Mouse (Mus musculus): ENCODE measurements around the gene Pitx2. TPM values are rescaled to one million over a fixed set of nuclear protein-coding genes. Genes with fewer than 3 reads are reported as not detected.

The Pitx2 gene
- polyA plus RNA-seq, 1 experiment = 2.1 TPM

DNA sequence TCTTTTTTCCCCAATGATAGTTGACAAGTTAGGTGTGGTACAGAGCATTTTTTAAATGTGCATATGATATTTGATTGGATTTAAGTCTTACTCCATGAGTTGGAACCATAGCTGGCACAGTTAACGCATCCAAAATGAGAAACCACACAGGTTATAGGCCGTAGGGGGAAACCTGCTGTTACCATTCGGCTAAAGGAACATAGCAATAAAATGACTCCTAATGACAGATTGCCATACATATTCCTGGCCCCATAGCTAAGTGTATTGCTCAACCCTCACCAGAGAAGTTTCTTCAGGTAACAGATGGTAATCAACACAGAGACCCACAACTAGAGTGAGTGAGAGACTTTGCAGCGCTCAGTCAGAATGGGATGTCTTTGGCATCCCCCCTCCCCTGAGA is 27.9 kb upstream of the Pitx2 start:
- Histone ChIP-seq H3K4me1 (ENCODE audit: control insufficient read depth, insufficient read depth, low read length) (no peaks in the 10 kb centered on the region), H3K4me3 (replicated peaks; ENCODE audit: extremely low read depth, low read depth, low read length) (no peak overlapping the region)
- no peak for TF ChIP-seq POLR2A (IDR thresholded peaks at IDR 0.05; ENCODE audit: borderline replicate concordance, extremely low read depth, low read depth, low read length)
- no peak for TF ChIP-seq CTCF (IDR thresholded peaks at IDR 0.05; ENCODE audit: insufficient read depth, low read length)
- DNase-seq = no peak
- 95% methylated on average over 4 of the region's 4 CpGs for WGBS

GRCm38 (mm10) chr3:129194436-129194835 is 5.2 kb upstream of the Pitx2 start:
- no peak overlapping the region for H3K4me3 ChIP-seq (replicated peaks; ENCODE audit: extremely low read depth, low read depth, low read length)
- no peaks in the 10 kb centered on the region for H3K4me1 ChIP-seq (ENCODE audit: control insufficient read depth, insufficient read depth, low read length)
- no peak for TF ChIP-seq POLR2A (IDR thresholded peaks at IDR 0.05; ENCODE audit: borderline replicate concordance, extremely low read depth, low read depth, low read length)
- 10% methylated on average over 12 of the region's 12 CpGs for WGBS
- no peak for DNase-seq

- DNase-seq = no peak
- 5% methylated on average over 16 of the region's 16 CpGs for WGBS
- no peaks in the 10 kb centered on the region for H3K4me1 ChIP-seq (ENCODE audit: control insufficient read depth, insufficient read depth, low read length)
- no peak for TF ChIP-seq POLR2A (IDR thresholded peaks at IDR 0.05; ENCODE audit: borderline replicate concordance, extremely low read depth, low read depth, low read length)
- no peak for TF ChIP-seq CTCF (IDR thresholded peaks at IDR 0.05; ENCODE audit: insufficient read depth, low read length)
- no peak overlapping the region for H3K4me3 ChIP-seq (replicated peaks; ENCODE audit: extremely low read depth, low read depth, low read length)
Measured at GRCm38 (mm10) chr3:129195036-129195435, 4.6 kb upstream of the Pitx2 start.

DNA sequence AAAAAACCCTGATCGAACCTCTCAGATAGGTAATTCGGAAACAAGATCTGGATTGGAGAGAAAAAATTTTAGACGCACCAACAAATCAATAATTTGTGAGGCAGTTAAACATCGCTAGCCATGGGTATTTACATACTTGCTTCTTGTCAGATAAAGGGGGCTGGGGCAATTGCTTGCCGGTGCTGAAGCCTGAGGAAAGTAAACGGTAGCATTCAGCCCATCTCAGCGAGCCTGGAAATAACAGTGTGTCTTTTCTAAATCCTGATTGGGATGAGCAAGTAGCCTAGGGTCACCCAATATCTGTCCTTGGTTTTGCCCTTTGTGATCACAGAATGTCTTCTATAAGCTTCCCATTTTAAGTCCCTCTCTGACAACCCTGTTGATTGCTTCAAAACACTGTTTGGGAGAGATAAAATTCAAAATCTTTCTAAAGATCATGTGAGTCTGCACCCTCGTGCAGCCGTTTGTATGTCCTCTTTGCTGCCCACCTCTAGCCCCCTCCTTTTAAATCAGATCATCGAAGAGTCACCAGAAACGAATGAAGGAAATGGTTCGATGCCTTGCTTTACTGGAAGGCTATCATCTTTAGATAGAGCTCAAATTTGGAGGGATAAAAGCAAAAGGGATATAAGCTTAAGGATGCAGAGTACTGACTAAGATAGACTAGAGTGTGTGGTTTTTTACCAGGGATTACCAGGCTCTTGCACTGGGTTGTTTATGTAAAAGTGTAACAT is 3.7 kb upstream of the Pitx2 start:
- WGBS = 10% methylated on average over 12 of the region's 12 CpGs
- no peaks in the 10 kb centered on the region for H3K4me1 ChIP-seq (ENCODE audit: control insufficient read depth, insufficient read depth, low read length)
- TF ChIP-seq POLR2A (IDR thresholded peaks at IDR 0.05; ENCODE audit: borderline replicate concordance, extremely low read depth, low read depth, low read length) = no peak
- TF ChIP-seq CTCF (IDR thresholded peaks at IDR 0.05; ENCODE audit: insufficient read depth, low read length) = no peak
- H3K4me3 ChIP-seq (replicated peaks; ENCODE audit: extremely low read depth, low read depth, low read length) = no peak overlapping the region
- DNase-seq = no peak

GRCm38 (mm10) chr3:129196550-129196919 is 3.1 kb upstream of the Pitx2 start:
- no peak overlapping the region for H3K4me3 ChIP-seq (replicated peaks; ENCODE audit: extremely low read depth, low read depth, low read length)
- WGBS = 5% methylated on average over 10 of the region's 10 CpGs

GRCm38 (mm10) chr3:129197035-129197434 is 2.6 kb upstream of the Pitx2 start:
- no peak for DNase-seq
- Histone ChIP-seq H3K4me3 (replicated peaks; ENCODE audit: extremely low read depth, low read depth, low read length) (no peak overlapping the region), H3K4me1 (ENCODE audit: control insufficient read depth, insufficient read depth, low read length) (no peaks in the 10 kb centered on the region)
- 3% methylated on average over 13 of the region's 13 CpGs for WGBS
- no peak for TF ChIP-seq POLR2A (IDR thresholded peaks at IDR 0.05; ENCODE audit: borderline replicate concordance, extremely low read depth, low read depth, low read length)
- TF ChIP-seq CTCF (IDR thresholded peaks at IDR 0.05; ENCODE audit: insufficient read depth, low read length) = no peak

More at GRCm38 (mm10) chr3:129196550-129196919, 3.1 kb upstream of the Pitx2 start:
- H3K4me1 ChIP-seq (ENCODE audit: control insufficient read depth, insufficient read depth, low read length) = no peaks in the 10 kb centered on the region
- TF ChIP-seq POLR2A (IDR thresholded peaks at IDR 0.05; ENCODE audit: borderline replicate concordance, extremely low read depth, low read depth, low read length) = no peak
- no peak for TF ChIP-seq CTCF (IDR thresholded peaks at IDR 0.05; ENCODE audit: insufficient read depth, low read length)
- DNase-seq = no peak

DNA sequence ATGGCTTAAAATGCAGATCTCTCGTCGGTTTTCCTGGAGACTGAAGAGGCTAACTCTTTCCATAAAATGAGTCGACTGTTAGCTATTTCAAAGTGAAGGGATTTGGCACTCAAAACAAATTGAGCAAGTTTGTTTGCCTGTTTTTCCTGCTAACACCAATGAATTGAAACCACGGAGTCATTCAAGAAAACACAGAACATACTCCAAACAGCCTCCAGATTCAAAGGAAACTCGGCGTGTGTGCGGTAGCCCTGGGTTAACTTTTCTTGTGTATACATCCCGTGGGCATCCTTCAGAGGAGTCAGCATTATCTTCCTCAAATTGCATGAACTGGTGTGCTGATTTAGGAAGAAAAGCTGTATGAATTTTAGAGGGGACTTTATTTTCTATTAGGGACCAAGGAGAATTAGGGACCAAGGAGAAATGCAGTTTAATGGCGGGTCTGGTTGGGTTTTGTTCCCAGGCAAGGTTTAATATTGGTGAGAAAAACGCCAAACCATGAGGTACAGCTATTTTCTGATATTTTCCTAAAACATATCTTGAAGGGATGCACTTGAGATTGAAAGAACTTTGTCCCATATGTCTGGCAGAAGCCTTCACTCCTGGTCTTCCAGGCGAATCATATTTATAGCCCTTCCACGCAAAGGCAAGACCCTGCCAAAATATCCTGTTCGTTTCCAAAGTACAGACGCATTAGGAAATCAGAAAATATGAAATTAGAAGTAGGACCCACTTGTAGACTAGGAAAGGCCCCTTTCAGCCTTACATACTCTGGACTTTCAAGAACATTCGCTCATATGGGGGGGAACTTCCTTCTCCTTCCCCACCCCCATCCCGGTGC is 1.7 kb upstream of the Pitx2 start:
- H3K4me1 ChIP-seq (ENCODE audit: control insufficient read depth, insufficient read depth, low read length) = no peaks in the 10 kb centered on the region
- 10% methylated on average over 16 of the region's 16 CpGs for WGBS
- no peak for DNase-seq
- no peak overlapping the region for H3K4me3 ChIP-seq (replicated peaks; ENCODE audit: extremely low read depth, low read depth, low read length)
- TF ChIP-seq CTCF (IDR thresholded peaks at IDR 0.05; ENCODE audit: insufficient read depth, low read length) = no peak
- TF ChIP-seq POLR2A (IDR thresholded peaks at IDR 0.05; ENCODE audit: borderline replicate concordance, extremely low read depth, low read depth, low read length) = no peak

DNA sequence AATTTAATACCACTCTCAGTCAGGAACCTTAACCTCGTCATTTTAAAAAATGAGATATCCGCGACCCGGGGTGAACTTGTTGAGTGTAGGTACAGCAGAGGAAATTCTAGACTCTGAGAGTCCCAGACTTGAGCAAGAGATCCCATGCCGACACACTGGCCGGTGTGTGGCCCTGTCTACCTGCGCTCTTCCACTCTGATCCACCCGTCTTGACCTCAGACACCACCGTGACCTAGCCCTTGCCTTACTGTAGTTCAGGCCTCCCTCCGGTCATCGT is 1.1 kb upstream of the Pitx2 start:
- 8% methylated on average over 11 of the region's 11 CpGs for WGBS
- TF ChIP-seq POLR2A (IDR thresholded peaks at IDR 0.05; ENCODE audit: borderline replicate concordance, extremely low read depth, low read depth, low read length) = no peak
- TF ChIP-seq CTCF (IDR thresholded peaks at IDR 0.05; ENCODE audit: insufficient read depth, low read length) = no peak
- no peak for DNase-seq
- H3K4me1 ChIP-seq (ENCODE audit: control insufficient read depth, insufficient read depth, low read length) = no peaks in the 10 kb centered on the region
- no peak overlapping the region for H3K4me3 ChIP-seq (replicated peaks; ENCODE audit: extremely low read depth, low read depth, low read length)

DNA sequence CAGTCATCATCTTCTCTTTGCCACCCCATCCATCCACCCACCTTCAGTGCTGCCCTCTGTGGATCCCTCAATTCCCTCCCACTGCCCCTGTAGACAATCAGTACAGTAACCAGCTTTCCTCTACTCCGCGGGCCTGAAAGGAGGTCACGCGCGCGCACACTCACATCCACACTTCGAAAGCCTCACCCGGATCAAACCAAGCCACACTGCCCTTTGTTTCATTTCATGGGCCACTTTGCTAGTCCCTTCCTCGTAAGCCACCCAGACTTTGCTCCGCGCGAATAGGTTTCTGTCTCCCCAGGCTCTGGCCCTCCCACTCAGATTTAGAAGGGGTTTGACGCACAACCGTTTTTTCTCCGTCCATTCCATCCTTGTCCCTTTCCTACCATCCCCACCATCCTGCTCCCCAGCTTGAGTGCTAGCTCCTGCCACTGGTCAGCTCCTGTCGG is 494 bp upstream of the Pitx2 start:
- Histone ChIP-seq H3K4me3 (replicated peaks; ENCODE audit: extremely low read depth, low read depth, low read length) (no peak overlapping the region), H3K4me1 (ENCODE audit: control insufficient read depth, insufficient read depth, low read length) (no peaks in the 10 kb centered on the region)
- no peak for TF ChIP-seq CTCF (IDR thresholded peaks at IDR 0.05; ENCODE audit: insufficient read depth, low read length)
- TF ChIP-seq POLR2A (IDR thresholded peaks at IDR 0.05; ENCODE audit: borderline replicate concordance, extremely low read depth, low read depth, low read length) = no peak
- WGBS = 2% methylated on average over 16 of the region's 16 CpGs
- DNase-seq = no peak

DNA sequence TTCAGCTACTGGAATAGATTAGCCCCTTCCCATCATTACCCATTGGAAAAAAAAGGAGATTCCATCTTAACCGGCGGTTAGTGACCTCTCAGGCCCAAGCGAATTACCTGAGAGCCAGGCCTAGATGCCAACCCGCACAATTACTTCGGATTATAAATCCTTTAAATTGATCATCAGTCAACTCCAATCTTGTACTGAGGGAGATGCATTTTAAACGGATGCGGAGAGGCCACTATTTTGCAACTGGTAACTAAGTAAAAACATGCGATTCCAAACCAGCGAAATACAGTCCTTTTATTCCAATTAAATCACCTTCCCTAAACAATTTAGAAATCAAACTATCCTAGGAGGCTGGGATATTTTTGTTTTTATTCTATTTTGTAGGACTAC is 818 bp downstream of the Pitx2 start:
- no peak for DNase-seq
- 10% methylated on average over 9 of the region's 9 CpGs for WGBS
- Histone ChIP-seq H3K4me1 (ENCODE audit: control insufficient read depth, insufficient read depth, low read length) (no peaks in the 10 kb centered on the region), H3K4me3 (replicated peaks; ENCODE audit: extremely low read depth, low read depth, low read length) (no peak overlapping the region)
- TF ChIP-seq POLR2A (IDR thresholded peaks at IDR 0.05; ENCODE audit: borderline replicate concordance, extremely low read depth, low read depth, low read length) (no peak), CTCF (IDR thresholded peaks at IDR 0.05; ENCODE audit: insufficient read depth, low read length) (no peak)

Measured in lung, adult 2 months (tissue).